Mouse (Mus musculus): ENCODE results near the gene Gpc1. TPM values are rescaled to one million over a fixed set of nuclear protein-coding genes. Genes with fewer than 3 reads are reported as not detected.

Gene Gpc1
- total and polyA plus RNA-seq, 3 experiments, result 0.05 to 0.55 TPM; not detected in 1

GRCm38 (mm10) chr1:92787221-92787620 is 44.2 kb upstream of the Gpc1 start:
- H3K4me2 ChIP-seq (ENCODE audit: insufficient read depth, low read depth, poor library complexity, severe bottlenecking), result no peak overlapping the region
- H3K27ac ChIP-seq (ENCODE audit: insufficient read depth, low read depth), result no peak overlapping the region
- TF ChIP-seq CTCF (conservative IDR thresholded peaks at IDR 0.05 in 1 of 2, IDR thresholded peaks at IDR 0.05 in 1 of 2; ENCODE audit: low read depth in 2 of 2, low read length in 2 of 2) (no peak), SIN3A (IDR thresholded peaks at IDR 0.05; ENCODE audit: low read length) (no peak), SMC3 (IDR thresholded peaks at IDR 0.05; ENCODE audit: low read depth, low read length) (no peak), ELF1 (IDR thresholded peaks at IDR 0.05; ENCODE audit: low read depth, low read length) (no peak), NRF1 (IDR thresholded peaks at IDR 0.05; ENCODE audit: low read depth, low read length) (no peak), MXI1 (IDR thresholded peaks at IDR 0.05; ENCODE audit: low read depth, low read length) (no peak), UBTF (IDR thresholded peaks at IDR 0.05; ENCODE audit: low read depth, low read length) (no peak), KAT2A (IDR thresholded peaks at IDR 0.05; ENCODE audit: insufficient replicate concordance, low read length) (no peak), POLR2AphosphoS2 (IDR thresholded peaks at IDR 0.05; ENCODE audit: low read depth, low read length) (no peak), USF2 (conservative IDR thresholded peaks at IDR 0.05; ENCODE audit: low read depth, low read length) (no peak), MYC (IDR thresholded peaks at IDR 0.05; ENCODE audit: low read depth, low read length) (no peak), BHLHE40 (IDR thresholded peaks at IDR 0.05; ENCODE audit: low read depth, low read length) (no peak), TCF12 (IDR thresholded peaks at IDR 0.05; ENCODE audit: low read depth, low read length) (no peak), USF1 (IDR thresholded peaks at IDR 0.05; ENCODE audit: low read depth, low read length) (no peak), MAFK (IDR thresholded peaks at IDR 0.05; ENCODE audit: insufficient replicate concordance, low read length) (no peak), JUND (conservative IDR thresholded peaks at IDR 0.05; ENCODE audit: low read depth, low read length) (no peak), EP300 (IDR thresholded peaks at IDR 0.05; ENCODE audit: low read length) (no peak), POLR2A (IDR thresholded peaks at IDR 0.05; ENCODE audit: low read depth, low read length) (no peak)
- H3K9ac ChIP-seq (ENCODE audit: insufficient read depth, low read depth), result no peak overlapping the region
- no peak overlapping the region for H3K4me3 ChIP-seq (replicated peaks in 1 of 3; ENCODE audit: low read depth in 2 of 3, low read length in 2 of 3, poor library complexity in 1 of 3)
- H3K27me3 ChIP-seq (replicated peaks), result peaks cover 91% of the 10 kb centered on the region
- H3K36me3 ChIP-seq (replicated peaks in 1 of 2; ENCODE audit: control insufficient read depth in 1 of 2, insufficient read depth in 1 of 2, low read length in 1 of 2), result no peaks in the 10 kb centered on the region
- in situ Hi-C loops (cut with MboI; ENCODE audit: low pct_ligation_motif_present, low pct_unique_long_range_greater_than_20kb, low sequenced_read_pairs), result no loop called here
- dilution Hi-C loops (cut with MboI; ENCODE audit: extremely low pct_ligation_motif_present, extremely low pct_unique_long_range_greater_than_20kb, low sequenced_read_pairs), result no loop called here
- DNase-seq (ENCODE audit: extremely low read depth), result no peak
- H3K9me3 ChIP-seq (replicated peaks; ENCODE audit: low read length), result no peaks in the 10 kb centered on the region
- H3K4me1 ChIP-seq (ENCODE audit: control insufficient read depth in 1 of 2, insufficient read depth in 2 of 2), result no peaks in the 10 kb centered on the region
- H3K79me2 ChIP-seq (replicated peaks; ENCODE audit: control insufficient read depth, extremely low read depth, insufficient read depth, poor library complexity, severe bottlenecking), result no peaks in the 10 kb centered on the region

GRCm38 (mm10) chr1:92788049-92788448 is 43.4 kb upstream of the Gpc1 start:
- Histone ChIP-seq H3K9me3 (replicated peaks; ENCODE audit: low read length) (no peaks in the 10 kb centered on the region), H3K36me3 (replicated peaks in 1 of 2; ENCODE audit: control insufficient read depth in 1 of 2, insufficient read depth in 1 of 2, low read length in 1 of 2) (no peaks in the 10 kb centered on the region), H3K4me3 (replicated peaks in 1 of 3; ENCODE audit: low read depth in 2 of 3, low read length in 2 of 3, poor library complexity in 1 of 3) (no peak overlapping the region), H3K9ac (ENCODE audit: insufficient read depth, low read depth) (no peak overlapping the region), H3K4me1 (ENCODE audit: control insufficient read depth in 1 of 2, insufficient read depth in 2 of 2) (no peaks in the 10 kb centered on the region), H3K79me2 (replicated peaks; ENCODE audit: control insufficient read depth, extremely low read depth, insufficient read depth, poor library complexity, severe bottlenecking) (no peaks in the 10 kb centered on the region), H3K4me2 (ENCODE audit: insufficient read depth, low read depth, poor library complexity, severe bottlenecking) (no peak overlapping the region), H3K27me3 (replicated peaks) (peaks cover 88% of the 10 kb centered on the region), H3K27ac (ENCODE audit: insufficient read depth, low read depth) (no peak overlapping the region)
- TF ChIP-seq NELFE (IDR thresholded peaks at IDR 0.05; ENCODE audit: low read depth, low read length), result no peak
- no peak for TF ChIP-seq ZMIZ1 (IDR thresholded peaks at IDR 0.05; ENCODE audit: low read depth, low read length)
- no peak for TF ChIP-seq UBTF (IDR thresholded peaks at IDR 0.05; ENCODE audit: low read depth, low read length)
- no peak for TF ChIP-seq RCOR1 (conservative IDR thresholded peaks at IDR 0.05; ENCODE audit: low read depth, low read length)
- TF ChIP-seq POLR2AphosphoS2 (IDR thresholded peaks at IDR 0.05; ENCODE audit: low read depth, low read length), result no peak
- TF ChIP-seq SIN3A (IDR thresholded peaks at IDR 0.05; ENCODE audit: low read length), result no peak
- no peak for TF ChIP-seq E2F4 (IDR thresholded peaks at IDR 0.05; ENCODE audit: insufficient replicate concordance, low read depth, low read length)
- TF ChIP-seq MAFK (IDR thresholded peaks at IDR 0.05; ENCODE audit: insufficient replicate concordance, low read length), result no peak
- no peak for TF ChIP-seq MAZ (IDR thresholded peaks at IDR 0.05; ENCODE audit: low read depth, low read length)
- TF ChIP-seq MYC (IDR thresholded peaks at IDR 0.05; ENCODE audit: low read depth, low read length), result no peak
- TF ChIP-seq GABPA (IDR thresholded peaks at IDR 0.05; ENCODE audit: insufficient replicate concordance, low read depth, low read length), result no peak
- TF ChIP-seq HCFC1 (IDR thresholded peaks at IDR 0.05; ENCODE audit: low read depth, low read length), result no peak
- TF ChIP-seq USF1 (IDR thresholded peaks at IDR 0.05; ENCODE audit: low read depth, low read length), result no peak
- TF ChIP-seq NRF1 (IDR thresholded peaks at IDR 0.05; ENCODE audit: low read depth, low read length), result no peak
- no peak for TF ChIP-seq ZC3H11A (IDR thresholded peaks at IDR 0.05; ENCODE audit: low read depth, low read length)
- no peak for TF ChIP-seq MAX (IDR thresholded peaks at IDR 0.05; ENCODE audit: low read length)
- TF ChIP-seq IRF4 (IDR thresholded peaks at IDR 0.05; ENCODE audit: low read depth, low read length), result no peak
- in situ Hi-C loops (cut with MboI; ENCODE audit: low pct_ligation_motif_present, low pct_unique_long_range_greater_than_20kb, low sequenced_read_pairs), result no loop called here
- dilution Hi-C loops (cut with MboI; ENCODE audit: extremely low pct_ligation_motif_present, extremely low pct_unique_long_range_greater_than_20kb, low sequenced_read_pairs), result no loop called here
- no peak for DNase-seq (ENCODE audit: extremely low read depth)

Measured in CH12.LX (cell line).